Mouse (Mus musculus) limb, embryonic 11.5 days (tissue): ENCODE measurements around the gene Rpp25. TPM values are rescaled to one million over a fixed set of nuclear protein-coding genes. Genes with fewer than 3 reads are reported as not detected.
A peak's percentile ranks its signal among the peaks of the same experiment; 100 is the strongest.

ENCODE experiments used
- ATAC-seq: fragments of 200-750 bp; cut with Nextera tagmentation; 2 replicates; pipeline ENCODE4 v1.8.0; 2017; ENCODE audit warnings: low read depth; ENCODE audit not compliant: insufficient number of reproducible peaks, low FRiP score, low TSS enrichment
- DNase-seq: peaks from one replicate; pipeline ENCODE4 v3.0.0-alpha.2; 2015; ENCODE audit warnings: low spot score
- H3K27ac ChIP-seq: fragments of 300-500 bp; sonication (generic); replicated peaks from 2 replicates; pipeline ENCODE4 v1.5.1; 2014; ENCODE audit warnings: low read depth, mild to moderate bottlenecking, low read length
- H3K27me3 ChIP-seq: fragments of 300-500 bp; sonication (generic); 2 replicates; pipeline ENCODE4 v1.6.1; 2014; ENCODE audit warnings: mild to moderate bottlenecking, low read length, mixed read lengths; ENCODE audit not compliant: control insufficient read depth, insufficient read depth
- H3K36me3 ChIP-seq: fragments of 300-500 bp; sonication (generic); 2 replicates; pipeline ENCODE4 v1.6.1; 2014; ENCODE audit warnings: mild to moderate bottlenecking, low read length, moderate library complexity, mixed read lengths; ENCODE audit not compliant: control insufficient read depth, insufficient read depth
- H3K4me1 ChIP-seq: fragments of 300-500 bp; sonication (generic); 2 replicates; pipeline ENCODE4 v1.6.1; 2014; ENCODE audit warnings: low read length, mixed read lengths; ENCODE audit not compliant: control insufficient read depth, insufficient read depth
- H3K4me2 ChIP-seq: fragments of 300-500 bp; sonication (generic); 2 replicates; pipeline ENCODE4 v1.6.1; 2014; ENCODE audit warnings: low read depth, mild to moderate bottlenecking, moderate library complexity; ENCODE audit not compliant: severe bottlenecking
- H3K4me3 ChIP-seq: fragments of 300-500 bp; sonication (generic); 2 replicates; pipeline ENCODE4 v1.5.1; 2014; ENCODE audit warnings: low read depth, low read length
- H3K9ac ChIP-seq: fragments of 300-500 bp; sonication (generic); 2 replicates; pipeline ENCODE4 v1.6.1; 2014; ENCODE audit warnings: mild to moderate bottlenecking, low read length
- H3K9me3 ChIP-seq: fragments of 300-500 bp; sonication (generic); 2 replicates; pipeline ENCODE4 v1.6.1; 2016; ENCODE audit warnings: low read length; ENCODE audit not compliant: control insufficient read depth
- WGBS: fragments of 180-500 bp; shearing (Covaris S2); extraction: QIAGEN DNeasy Blood & Tissue Kit; methylation state at CpG from one replicate; pipeline ENCODE4 v1.1.7; 2014; 5-methylcytosine and 5-hydroxymethylcytosine counted together
- polyA plus RNA-seq: library from polyadenylated mRNA; unstranded; fragments of >200 nt; fragmentation: Nextera tagmentation; extraction: Ambion mirVana; gene quantifications from 2 replicates; pipeline ENCODE4 v1.2.1, GENCODE M21; 2014

Gene Rpp25
- polyA plus RNA-seq, 1 experiment from 2014 or later: 0.44 TPM

- H3K4me1 ChIP-seq: no peaks in the 10 kb centered on the region
- H3K4me3 ChIP-seq: no peak overlapping the region
- no peak overlapping the region for H3K27ac ChIP-seq
- no peak overlapping the region for H3K9ac ChIP-seq
- DNase-seq (no peak), ATAC-seq (no peak)
- no peaks in the 10 kb centered on the region for H3K27me3 ChIP-seq
- H3K4me2 ChIP-seq: no peak overlapping the region
- H3K9me3 ChIP-seq: no peaks in the 10 kb centered on the region
- WGBS: 75% methylated on average over 7 of the region's 7 CpGs
- no peaks in the 10 kb centered on the region for H3K36me3 ChIP-seq
Measured at GRCm38 (mm10) chr9:57487807-57488206, 16.0 kb upstream of the Rpp25 start.

- Histone ChIP-seq H3K27me3 (no peaks in the 10 kb centered on the region), H3K9me3 (no peaks in the 10 kb centered on the region), H3K9ac (no peak overlapping the region), H3K36me3 (no peaks in the 10 kb centered on the region), H3K27ac (no peak overlapping the region), H3K4me3 (no peak overlapping the region), H3K4me2 (no peak overlapping the region), H3K4me1 (no peaks in the 10 kb centered on the region)
- DNase-seq (no peak), ATAC-seq (no peak)
- WGBS: 89% methylated on average over 2 of the region's 2 CpGs
Measured at GRCm38 (mm10) chr9:57493532-57493931, 10.3 kb upstream of the Rpp25 start.

GRCm38 (mm10) chr9:57494970-57495369 is 8.9 kb upstream of the Rpp25 start:
- Histone ChIP-seq H3K4me2 (no peak overlapping the region), H3K4me1 (no peaks in the 10 kb centered on the region), H3K9ac (no peak overlapping the region), H3K27me3 (0 out of 2 replicates have a peak, but pooled peaks cover 5% of the 10 kb centered on the region), H3K4me3 (no peak overlapping the region), H3K9me3 (no peaks in the 10 kb centered on the region), H3K36me3 (no peaks in the 10 kb centered on the region), H3K27ac (no peak overlapping the region)
- ATAC-seq (no peak), DNase-seq (no peak)

GRCm38 (mm10) chr9:57497236-57497635 is 6.6 kb upstream of the Rpp25 start:
- Histone ChIP-seq H3K36me3 (no peaks in the 10 kb centered on the region), H3K27me3 (peaks cover 27% of the 10 kb centered on the region), H3K4me2 (no peak overlapping the region; the same call in 1 of the 2 replicates), H3K9me3 (no peaks in the 10 kb centered on the region), H3K4me1 (no peaks in the 10 kb centered on the region), H3K27ac (no peak overlapping the region), H3K9ac (no peak overlapping the region), H3K4me3 (no peak overlapping the region)
- 80% methylated on average over 5 of the region's 5 CpGs for WGBS
- DNase-seq (no peak), ATAC-seq (no peak)

GRCm38 (mm10) chr9:57498536-57498935 is 5.3 kb upstream of the Rpp25 start:
- H3K9ac ChIP-seq: no peak overlapping the region
- WGBS: 74% methylated on average over 7 of the region's 7 CpGs
- no peak for DNase-seq
- no peaks in the 10 kb centered on the region for H3K36me3 ChIP-seq
- H3K4me1 ChIP-seq: no peaks in the 10 kb centered on the region
- H3K27me3 ChIP-seq: peaks cover 40% of the 10 kb centered on the region
- ATAC-seq: no peak
- no peaks in the 10 kb centered on the region for H3K9me3 ChIP-seq
- no peak overlapping the region for H3K4me2 ChIP-seq
- no peak overlapping the region for H3K27ac ChIP-seq
- H3K4me3 ChIP-seq: no peak overlapping the region

GRCm38 (mm10) chr9:57501452-57501851 is 2.4 kb upstream of the Rpp25 start:
- 0 out of 2 replicates have a peak, but pooled peaks cover 2% of the 10 kb centered on the region for H3K4me1 ChIP-seq
- no peak overlapping the region for H3K4me3 ChIP-seq
- no peaks in the 10 kb centered on the region for H3K9me3 ChIP-seq
- H3K4me2 ChIP-seq: no peak overlapping the region
- ATAC-seq (no peak), DNase-seq (no peak)
- 10% methylated on average over 13 of the region's 13 CpGs for WGBS
- no peak overlapping the region for H3K9ac ChIP-seq
- no peaks in the 10 kb centered on the region for H3K36me3 ChIP-seq
- H3K27me3 ChIP-seq: peaks cover 69% of the 10 kb centered on the region
- no peak overlapping the region for H3K27ac ChIP-seq

- H3K4me1 ChIP-seq: 0 out of 2 replicates have a peak, but pooled peaks cover 2% of the 10 kb centered on the region
- ATAC-seq: no peak
Measured at GRCm38 (mm10) chr9:57501861-57502260, 2.0 kb upstream of the Rpp25 start.

GRCm38 (mm10) chr9:57502911-57503621 is 760 bp upstream of the Rpp25 start:
- H3K4me3 ChIP-seq: 0 out of 2 replicates have a peak overlapping the region, but pooled peaks have one; percentile 5
- ATAC-seq (no peak), DNase-seq (peak; percentile 45)
- H3K4me2 ChIP-seq: peak overlapping the region; percentile 85
- H3K9ac ChIP-seq: 0 out of 2 replicates have a peak overlapping the region, but pooled peaks have one; percentile 5
- no peak overlapping the region for H3K27ac ChIP-seq
- H3K36me3 ChIP-seq: no peaks in the 10 kb centered on the region
- H3K4me1 ChIP-seq: 0 out of 2 replicates have a peak, but pooled peaks cover 2% of the 10 kb centered on the region
- WGBS: 3% methylated on average over 23 of the region's 23 CpGs
- H3K27me3 ChIP-seq: peaks cover 70% of the 10 kb centered on the region
- H3K9me3 ChIP-seq: no peaks in the 10 kb centered on the region

More at GRCm38 (mm10) chr9:57501861-57502260, 2.0 kb upstream of the Rpp25 start:
- 1% methylated on average over 20 of the region's 20 CpGs for WGBS
- Histone ChIP-seq H3K27ac (no peak overlapping the region), H3K4me2 (no peak overlapping the region), H3K27me3 (peaks cover 70% of the 10 kb centered on the region), H3K9me3 (no peaks in the 10 kb centered on the region), H3K4me3 (no peak overlapping the region), H3K36me3 (no peaks in the 10 kb centered on the region), H3K9ac (no peak overlapping the region)
- DNase-seq: peak; percentile 47
